Mouse (Mus musculus) liver (tissue): ENCODE results near the gene Ern1.
A peak's percentile ranks its signal among the peaks of the same experiment; 100 is the strongest.

Experiments
- DNase-seq: peaks from one replicate; pipeline ENCODE4 v3.0.0-alpha.2; 2020; ENCODE audit warnings: mixed read lengths

Gene Ern1

GRCm38 (mm10) chr11:106430392-106430791 lies 57.3 kb downstream of the Ern1 start:
- DNase-seq, result no peak

- no peak for DNase-seq
Measured at GRCm38 (mm10) chr11:106429689-106430088, 58.0 kb downstream of the Ern1 start.

DNA sequence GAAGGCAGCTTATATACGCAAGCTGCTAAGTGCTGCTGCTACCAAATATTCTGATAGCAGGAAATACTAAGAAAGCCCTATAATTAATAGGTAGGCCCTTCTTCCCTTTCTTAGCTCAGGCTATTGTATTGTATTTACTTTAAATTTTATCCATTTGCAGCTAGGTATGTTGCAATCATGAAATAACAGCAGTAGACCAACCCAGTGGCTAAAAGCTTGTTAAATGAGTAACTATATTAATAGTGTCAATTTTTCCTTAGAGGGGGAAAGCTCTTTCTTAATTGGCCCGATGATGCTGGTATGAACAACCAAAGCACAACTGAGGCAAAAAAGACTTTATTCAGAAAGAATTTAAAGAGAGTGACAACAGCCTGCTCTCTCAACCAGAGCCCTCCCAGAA lies 59.1 kb downstream of the Ern1 start:
- DNase-seq, result no peak

GRCm38 (mm10) chr11:106428106-106428505 lies 59.5 kb downstream of the Ern1 start:
- peak; percentile 17 for DNase-seq

DNA sequence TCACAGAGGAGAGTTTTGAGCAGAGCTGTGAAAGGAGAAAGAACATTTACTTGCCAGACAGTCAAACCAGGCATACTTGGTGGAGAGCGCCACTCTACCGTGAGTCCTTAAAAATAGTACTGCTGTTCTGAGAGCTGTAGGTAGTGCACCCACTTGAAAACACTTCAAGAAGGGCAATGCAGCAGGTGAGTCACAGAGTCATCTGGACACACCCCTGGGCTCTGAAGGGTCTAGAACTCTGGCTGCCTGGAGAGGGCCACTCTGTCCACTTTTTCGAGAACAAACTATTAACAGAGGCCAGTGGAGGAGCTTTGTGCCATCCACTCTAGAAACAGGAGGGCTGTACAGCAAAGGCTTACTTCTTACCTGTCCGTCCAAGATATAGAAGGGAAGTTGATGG lies 61.2 kb downstream of the Ern1 start:
- DNase-seq, result no peak

DNA sequence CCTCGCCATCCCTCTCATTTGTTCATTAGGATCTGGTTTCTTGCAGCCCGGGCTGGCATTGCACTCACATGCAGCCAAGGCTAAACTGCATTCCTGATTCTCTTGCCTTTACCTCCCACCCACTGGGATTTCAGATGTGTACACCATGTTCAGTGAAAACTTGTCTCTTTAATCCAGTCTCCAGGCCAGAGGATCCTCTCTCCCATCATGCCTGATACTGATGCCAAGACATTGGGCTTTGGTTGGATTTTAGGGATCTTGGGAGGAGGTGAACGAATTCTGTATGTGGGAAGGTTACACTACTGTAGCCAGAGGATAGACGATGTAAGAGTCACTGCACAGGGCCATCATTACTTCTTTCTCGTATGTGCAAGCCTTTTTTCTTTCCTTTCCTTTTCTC lies 62.5 kb downstream of the Ern1 start:
- no peak for DNase-seq

- no peak for DNase-seq
Measured at GRCm38 (mm10) chr11:106419262-106420102, 68.2 kb downstream of the Ern1 start.

- DNase-seq, result peak; percentile 89
Measured at GRCm38 (mm10) chr11:106418622-106419196, 68.9 kb downstream of the Ern1 start.

DNA sequence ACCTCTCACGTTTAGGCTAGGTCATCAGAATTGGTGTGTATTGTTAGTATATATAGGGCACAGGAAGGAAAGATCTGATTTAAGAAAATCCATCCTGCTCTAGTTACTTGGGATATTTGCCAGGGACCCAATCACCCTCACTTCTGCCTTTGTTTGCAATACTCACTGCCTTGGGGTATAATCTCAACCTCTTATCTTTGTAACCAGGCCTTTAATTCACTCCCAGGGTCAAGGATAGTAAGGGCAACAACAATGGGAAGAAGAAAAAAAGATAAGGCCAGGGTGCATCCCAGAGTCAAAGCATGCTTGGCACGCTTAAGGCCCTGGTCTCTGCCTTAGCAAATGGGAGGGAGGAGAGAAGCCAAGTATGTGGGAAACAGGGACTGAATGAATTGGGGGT lies 69.8 kb downstream of the Ern1 start:
- no peak for DNase-seq

- no peak for DNase-seq
Measured at GRCm38 (mm10) chr11:106416331-106416730, 71.3 kb downstream of the Ern1 start.

GRCm38 (mm10) chr11:106412641-106413360 lies 74.9 kb downstream of the Ern1 start:
- no peak for DNase-seq

DNA sequence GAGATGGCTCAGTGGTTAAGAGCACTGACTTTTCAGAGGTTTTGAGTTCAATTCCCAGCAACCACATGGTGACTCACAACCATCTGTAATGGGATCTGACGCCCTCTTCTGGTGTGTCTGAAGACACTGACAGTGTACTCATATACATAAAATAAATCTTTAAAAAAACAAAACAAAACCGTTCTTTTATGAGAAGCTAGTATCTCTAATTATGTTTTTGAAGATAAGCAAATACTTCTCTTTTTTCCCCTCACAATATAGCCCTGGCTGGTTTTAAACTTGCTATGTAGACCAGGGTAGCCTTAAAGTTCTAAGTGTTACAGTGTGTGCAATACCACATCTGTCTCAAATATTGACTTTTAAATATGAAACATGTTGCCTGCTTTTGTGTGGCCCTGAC lies 76.5 kb downstream of the Ern1 start:
- DNase-seq, result no peak

DNA sequence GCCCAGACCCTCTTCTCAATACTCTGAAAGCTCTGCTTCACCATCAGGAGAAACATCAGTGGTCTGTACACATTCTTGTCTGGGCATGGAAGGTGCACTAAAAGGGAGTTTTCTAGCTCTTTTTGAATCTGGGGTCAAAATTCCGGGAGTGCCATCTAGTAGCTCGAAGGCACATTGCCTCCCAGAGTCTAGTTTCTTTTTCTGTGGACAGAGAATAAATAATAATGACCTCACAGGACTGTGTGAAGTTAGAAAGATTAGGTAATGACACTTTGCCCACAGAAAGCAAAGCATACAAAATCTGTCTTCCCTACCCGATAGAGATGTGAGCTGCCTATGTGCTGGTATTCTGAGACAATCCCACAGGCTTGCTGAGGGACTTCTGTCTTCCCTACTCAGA lies 77.1 kb downstream of the Ern1 start:
- DNase-seq, result no peak

DNA sequence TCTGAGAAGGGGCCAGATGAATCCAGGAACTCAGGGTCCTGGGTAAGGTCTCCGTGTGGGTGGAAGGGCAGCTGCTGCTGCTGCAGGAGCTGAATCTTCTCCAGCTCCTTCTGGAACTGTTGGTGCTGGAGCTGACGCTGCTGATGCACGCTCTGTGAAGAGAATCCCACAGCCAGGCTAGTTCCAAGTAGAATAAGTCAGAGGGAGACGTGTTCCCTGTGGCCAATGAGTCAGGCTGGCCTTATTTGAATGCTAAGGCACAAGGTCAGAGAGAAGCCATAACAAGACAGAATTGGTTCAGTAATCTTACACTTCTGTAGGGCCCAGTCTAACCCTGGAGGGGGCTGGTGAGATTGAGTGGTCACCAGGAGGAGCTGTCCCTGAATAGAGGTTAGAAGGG lies 77.6 kb downstream of the Ern1 start:
- no peak for DNase-seq

- no peak for DNase-seq
Measured at GRCm38 (mm10) chr11:106398481-106398880, 89.2 kb downstream of the Ern1 start.

- DNase-seq, result no peak
Measured at GRCm38 (mm10) chr11:106397656-106398055, 90.0 kb downstream of the Ern1 start.

DNA sequence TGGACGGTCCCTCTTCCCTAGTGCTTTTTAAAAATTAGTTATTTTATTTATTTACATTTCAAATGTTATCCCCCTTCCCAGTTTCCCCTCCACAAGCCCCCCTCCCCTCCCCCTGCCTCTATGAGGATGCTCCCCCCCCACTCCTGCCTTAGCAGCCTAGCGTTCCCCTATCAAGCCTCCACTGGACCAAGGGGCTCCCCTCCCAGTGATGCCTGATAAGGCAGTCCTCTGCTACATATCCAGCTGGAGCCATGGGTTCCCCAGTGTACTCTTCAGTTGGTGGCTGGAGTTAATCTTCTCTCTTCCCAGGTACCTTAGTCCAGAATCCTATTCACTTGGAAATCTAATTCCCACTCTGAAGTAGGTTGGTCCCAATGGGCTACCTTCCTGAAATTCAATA lies 93.6 kb downstream of the Ern1 start:
- DNase-seq, result peak; percentile 53

DNA sequence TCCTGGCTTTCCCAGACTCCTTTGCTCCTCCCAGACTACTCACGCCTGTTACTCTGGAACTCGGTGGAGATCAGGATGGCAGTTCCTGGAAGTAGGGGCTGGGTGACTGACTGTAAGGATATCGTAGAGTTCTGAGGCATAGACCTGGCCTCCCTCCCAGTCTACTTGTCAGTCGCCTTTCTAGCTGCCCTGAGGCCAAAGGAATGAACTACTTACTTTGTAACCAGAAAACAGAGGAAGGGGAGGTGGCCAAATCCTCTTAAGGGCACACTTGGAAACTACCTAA lies 94.4 kb downstream of the Ern1 start:
- no peak for DNase-seq

GRCm38 (mm10) chr11:106392597-106393330 lies 94.9 kb downstream of the Ern1 start:
- DNase-seq, result peak; percentile 72

DNA sequence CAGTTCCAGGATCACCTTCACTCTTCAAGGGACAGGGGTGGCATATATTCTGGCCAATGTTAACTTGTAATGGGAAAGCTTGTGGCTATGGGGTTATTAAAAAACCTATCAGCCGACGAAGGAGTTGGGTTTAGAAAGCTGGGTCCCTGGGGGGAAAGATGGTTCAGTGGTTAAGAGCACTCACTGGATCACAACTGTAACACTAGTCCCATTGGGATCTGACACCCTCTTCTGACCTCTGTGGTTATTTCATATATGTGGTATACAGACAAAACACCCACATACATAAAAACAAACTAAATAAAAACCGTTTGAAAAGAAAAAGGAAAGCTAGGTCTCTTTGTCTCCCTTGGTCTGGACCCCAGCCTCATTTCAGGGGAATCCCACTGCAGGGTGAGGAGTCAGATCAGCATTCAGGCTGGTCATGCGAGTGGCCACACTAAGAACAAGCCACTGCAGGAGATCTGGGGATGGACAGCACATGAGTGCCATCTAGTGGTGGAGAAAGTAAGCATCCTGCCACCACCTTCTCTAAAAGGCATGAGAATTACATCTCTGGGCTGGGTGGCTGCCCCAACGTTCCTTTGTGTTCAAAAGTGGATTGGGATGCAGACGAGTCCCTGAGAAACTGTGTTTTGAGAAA lies 96.0 kb downstream of the Ern1 start:
- peak; percentile 74 for DNase-seq

GRCm38 (mm10) chr11:106390757-106391156 lies 96.9 kb downstream of the Ern1 start:
- no peak for DNase-seq

GRCm38 (mm10) chr11:106389611-106390010 lies 98.0 kb downstream of the Ern1 start:
- DNase-seq, result no peak

DNA sequence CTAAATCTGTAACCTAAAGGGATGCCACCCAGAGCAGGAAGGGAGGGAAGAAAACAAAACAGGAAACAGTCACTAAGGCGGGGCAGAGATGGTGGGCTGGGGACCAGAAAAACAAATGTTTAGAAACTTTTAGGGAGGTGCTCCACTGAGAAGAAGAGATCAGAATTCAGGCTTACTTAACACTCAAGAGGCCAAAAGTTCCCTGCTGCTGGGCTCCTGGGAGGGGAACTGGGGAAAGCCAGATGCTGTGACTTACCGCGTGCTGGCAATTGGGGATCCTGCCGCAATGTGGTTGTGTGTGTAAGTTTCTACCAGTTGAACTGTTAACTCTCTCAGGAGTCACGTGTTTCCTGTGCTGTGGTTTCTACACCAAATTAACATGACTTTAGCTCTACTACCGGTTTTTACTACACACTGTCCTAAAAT lies 99.8 kb downstream of the Ern1 start, which contains the start of gene Icam2:
Icam2 (minus strand) TSS at position 285 of the 426 bp plus-strand sequence.
- no peak for DNase-seq
